Mouse (Mus musculus) embryonic fibroblast, embryonic 13.5 days (primary cell): ENCODE measurements around the gene Ccdc8. TPM values are rescaled to one million over a fixed set of nuclear protein-coding genes. Genes with fewer than 3 reads are reported as not detected.

ENCODE experiments used
- H3K27ac ChIP-seq: 2 replicates; pipeline ENCODE4 v1.5.1; 2012; ENCODE audit warnings: low read length, control low read depth, inconsistent platforms; ENCODE audit not compliant: insufficient read depth
- H3K4me1 ChIP-seq: 2 replicates; pipeline ENCODE4 v1.6.1; 2011; ENCODE audit warnings: low read length; ENCODE audit not compliant: control insufficient read depth, insufficient read depth
- H3K4me3 ChIP-seq: 2 replicates; pipeline ENCODE4 v1.5.1; 2011; ENCODE audit warnings: mild to moderate bottlenecking, control low read depth, low read length; ENCODE audit not compliant: insufficient read depth
- CTCF ChIP-seq: IDR thresholded peaks from 2 replicates; pipeline ENCODE4 v1.5.1; 2011; ENCODE audit warnings: mild to moderate bottlenecking, control low read depth, low read length, moderate library complexity, borderline replicate concordance; ENCODE audit not compliant: insufficient read depth
- POLR2A ChIP-seq: IDR thresholded peaks from 2 replicates; pipeline ENCODE4 v1.6.1; 2011; ENCODE audit warnings: low read depth, mild to moderate bottlenecking, control low read depth, low read length, moderate library complexity
- polyA plus RNA-seq: library from polyadenylated mRNA; stranded (reverse); fragments of >200 nt; gene quantifications from 2 replicates; pipeline ENCODE4 v1.2.4, GENCODE M21; 2011; ENCODE audit warnings: low read depth; ENCODE audit not compliant: missing spikeins, insufficient read length

The Ccdc8 gene
- polyA plus RNA-seq = 9.4 and 15.0 TPM in 2 replicates

- H3K4me1 ChIP-seq = no peaks in the 10 kb centered on the region
- TF ChIP-seq CTCF (no peak), POLR2A (no peak)
- no peak within 1 kb of the TSS for H3K27ac ChIP-seq
- 0 out of 2 replicates have a peak within 1 kb of the TSS, but pooled peaks have one; percentile 4 for H3K4me3 ChIP-seq
Measured at GRCm38 (mm10) chr7:16992451-16992807, at the start of gene Ccdc8. Gene Ccdc8, plus strand, starts transcription at chr7:16992708.

- Histone ChIP-seq H3K4me3 (no peak overlapping the region), H3K4me1 (peaks cover 12% of the 10 kb centered on the region), H3K27ac (no peak overlapping the region)
- TF ChIP-seq CTCF (no peak), POLR2A (no peak)
Measured at GRCm38 (mm10) chr7:16942861-16943260, 49.6 kb upstream of the Ccdc8 start.

GRCm38 (mm10) chr7:16944061-16944807 is 48.3 kb upstream of the Ccdc8 start, which contains the start of gene Pnmal2:
Gene Pnmal2, plus strand, starts transcription at chr7:16944682.
- no peak within 1 kb of the TSS for H3K27ac ChIP-seq
- TF ChIP-seq POLR2A (peak; percentile 58; the same call in 1 of the 2 replicates), CTCF (no peak)
- H3K4me1 ChIP-seq = peaks cover 12% of the 10 kb centered on the region
- peak within 1 kb of the TSS; percentile 36 for H3K4me3 ChIP-seq

- Histone ChIP-seq H3K27ac (no peak overlapping the region), H3K4me3 (peak overlapping the region; percentile 36), H3K4me1 (peaks cover 11% of the 10 kb centered on the region)
- TF ChIP-seq POLR2A (no peak), CTCF (no peak)
Measured at GRCm38 (mm10) chr7:16944808-16945315, 47.6 kb upstream of the Ccdc8 start.

GRCm38 (mm10) chr7:16945419-16945818 is 47.1 kb upstream of the Ccdc8 start:
- H3K27ac ChIP-seq = no peak overlapping the region
- no peak overlapping the region for H3K4me3 ChIP-seq
- H3K4me1 ChIP-seq = peaks cover 6% of the 10 kb centered on the region

GRCm38 (mm10) chr7:16946441-16947348 is 45.8 kb upstream of the Ccdc8 start:
- no peaks in the 10 kb centered on the region; the same call in 1 of the 2 replicates for H3K4me1 ChIP-seq
- no peak for TF ChIP-seq CTCF
- TF ChIP-seq POLR2A = no peak
- no peak overlapping the region for H3K27ac ChIP-seq
- no peak overlapping the region for H3K4me3 ChIP-seq

More at GRCm38 (mm10) chr7:16945419-16945818, 47.1 kb upstream of the Ccdc8 start:
- TF ChIP-seq CTCF (no peak), POLR2A (no peak)

GRCm38 (mm10) chr7:16947349-16947895 is 45.1 kb upstream of the Ccdc8 start:
- TF ChIP-seq POLR2A (no peak), CTCF (no peak)
- Histone ChIP-seq H3K27ac (no peak overlapping the region), H3K4me1 (no peaks in the 10 kb centered on the region; the same call in 1 of the 2 replicates), H3K4me3 (no peak overlapping the region)

GRCm38 (mm10) chr7:16947959-16948361 is 44.5 kb upstream of the Ccdc8 start:
- Histone ChIP-seq H3K4me1 (no peaks in the 10 kb centered on the region; the same call in 1 of the 2 replicates), H3K27ac (no peak overlapping the region), H3K4me3 (no peak overlapping the region)
- no peak for TF ChIP-seq CTCF
- TF ChIP-seq POLR2A = no peak

GRCm38 (mm10) chr7:16948923-16949458 is 43.5 kb upstream of the Ccdc8 start:
- TF ChIP-seq POLR2A = no peak
- TF ChIP-seq CTCF = no peak
- no peak overlapping the region for H3K27ac ChIP-seq
- H3K4me1 ChIP-seq = no peaks in the 10 kb centered on the region; the same call in 1 of the 2 replicates

More at GRCm38 (mm10) chr7:16948923-16949458, 43.5 kb upstream of the Ccdc8 start:
- H3K4me3 ChIP-seq = no peak overlapping the region
